Mouse (Mus musculus): ENCODE measurements around the gene Vps4b.
"Not testable (repeated sequence)": the region's sequence is repeated elsewhere in the genome, so short reads cannot be mapped to it uniquely, and the experiment has no call there.

The Vps4b gene

DNA sequence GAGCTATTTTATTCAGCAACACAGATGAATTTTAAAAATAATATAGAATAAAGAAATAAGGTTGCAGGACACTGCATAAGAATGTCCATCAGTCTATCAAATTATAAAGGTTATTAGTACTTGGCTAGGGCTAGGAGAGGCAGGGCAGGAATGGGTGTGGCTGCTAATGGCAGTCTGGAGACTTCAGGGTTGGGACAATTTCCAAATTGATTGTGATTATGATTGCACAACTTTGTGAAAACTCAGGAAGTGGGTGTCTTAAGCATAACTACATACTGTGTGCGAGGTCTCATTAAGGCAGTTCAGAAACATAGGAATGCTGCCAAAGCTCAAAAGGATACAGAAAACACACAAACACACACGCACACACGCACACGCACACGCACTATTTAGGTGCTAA lies 44.5 kb downstream of the Vps4b start:
- no peak for DNase-seq (ENCODE audit: low read depth)

DNA sequence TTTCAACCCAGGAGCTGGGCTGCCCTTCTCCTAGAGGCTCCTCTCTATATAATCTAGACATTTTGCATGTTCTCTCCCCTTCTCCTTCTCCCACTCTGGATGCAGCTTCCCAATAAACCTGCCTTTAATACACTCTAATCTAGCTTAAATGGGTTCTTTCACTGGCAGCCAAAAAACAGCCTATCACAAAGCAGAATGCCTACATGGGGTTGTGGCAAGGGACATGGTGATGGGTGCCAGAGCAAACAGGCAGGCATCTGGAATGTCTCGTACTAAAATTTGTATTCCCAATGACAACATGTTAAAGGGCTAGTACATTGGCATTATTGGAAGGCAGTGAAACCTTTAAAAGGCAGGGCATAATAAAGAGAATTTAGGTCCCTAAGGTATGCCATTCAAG lies 45.9 kb downstream of the Vps4b start:
- DNase-seq (ENCODE audit: low read depth): no peak

DNA sequence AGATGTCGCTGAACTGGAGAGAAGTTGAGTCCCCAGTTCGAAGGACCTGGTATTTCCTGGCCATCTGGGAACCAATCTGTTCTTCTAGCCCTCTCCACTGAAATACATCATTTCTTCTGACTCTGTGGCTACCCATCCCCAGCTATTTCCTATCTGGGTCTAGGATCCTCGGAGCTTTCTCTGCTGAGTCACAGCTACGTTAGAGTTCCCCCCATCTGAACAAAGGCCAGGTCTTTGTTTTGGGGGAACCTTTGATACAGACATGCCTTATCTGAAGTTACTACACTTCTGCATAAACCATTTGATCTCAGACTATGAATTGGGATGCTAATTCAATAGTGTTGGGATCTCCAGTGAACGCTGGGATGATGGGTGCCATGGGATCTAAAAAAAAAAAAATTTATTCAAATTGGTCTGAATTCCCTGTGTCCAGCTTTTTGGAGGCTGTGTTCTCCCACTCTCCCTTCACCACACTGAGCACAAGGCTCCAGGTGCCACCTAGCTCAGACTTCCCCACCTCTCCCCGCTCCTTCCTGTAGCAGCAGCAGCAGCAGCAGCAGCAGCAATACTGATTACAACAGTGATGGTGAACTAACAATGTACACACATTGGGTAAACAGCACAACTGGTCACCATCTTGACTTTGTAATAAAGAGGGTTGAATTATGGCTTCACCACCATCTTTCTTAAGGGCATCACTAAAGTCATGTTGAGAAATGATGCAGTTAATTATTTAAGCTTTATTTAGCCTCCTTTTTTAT lies 47.8 kb downstream of the Vps4b start:
- DNase-seq (ENCODE audit: low read depth): no peak

GRCm38 (mm10) chr1:106742980-106743379 lies 53.5 kb downstream of the Vps4b start:
- no peak for DNase-seq (ENCODE audit: low read depth)

- DNase-seq (ENCODE audit: low read depth): no peak
Measured at GRCm38 (mm10) chr1:106740735-106741134, 55.8 kb downstream of the Vps4b start.

DNA sequence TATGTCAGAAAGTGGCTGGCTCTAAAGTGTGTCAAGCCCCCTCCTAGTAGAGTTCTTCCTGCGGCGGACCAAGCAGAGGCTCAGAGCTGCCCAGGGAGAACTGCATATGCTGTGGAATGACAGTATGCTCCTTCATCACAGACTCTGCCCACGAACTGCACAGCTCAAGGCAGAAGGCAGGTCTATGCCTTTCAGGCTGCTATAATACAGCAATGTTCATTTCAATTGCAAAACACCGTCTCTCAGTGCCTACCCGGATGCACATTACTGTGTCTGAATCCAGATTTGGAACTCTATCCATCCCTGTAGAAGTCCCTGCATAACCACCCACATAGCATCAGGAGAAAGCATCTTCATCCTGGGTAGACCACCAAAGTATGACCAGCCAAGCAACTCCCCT lies 56.7 kb downstream of the Vps4b start:
- DNase-seq (ENCODE audit: low read depth): no peak

- DNase-seq (ENCODE audit: low read depth): no peak
Measured at GRCm38 (mm10) chr1:106738092-106738491, 58.4 kb downstream of the Vps4b start.

- no peak for DNase-seq (ENCODE audit: low read depth)
Measured at GRCm38 (mm10) chr1:106736211-106736610, 60.3 kb downstream of the Vps4b start.

DNA sequence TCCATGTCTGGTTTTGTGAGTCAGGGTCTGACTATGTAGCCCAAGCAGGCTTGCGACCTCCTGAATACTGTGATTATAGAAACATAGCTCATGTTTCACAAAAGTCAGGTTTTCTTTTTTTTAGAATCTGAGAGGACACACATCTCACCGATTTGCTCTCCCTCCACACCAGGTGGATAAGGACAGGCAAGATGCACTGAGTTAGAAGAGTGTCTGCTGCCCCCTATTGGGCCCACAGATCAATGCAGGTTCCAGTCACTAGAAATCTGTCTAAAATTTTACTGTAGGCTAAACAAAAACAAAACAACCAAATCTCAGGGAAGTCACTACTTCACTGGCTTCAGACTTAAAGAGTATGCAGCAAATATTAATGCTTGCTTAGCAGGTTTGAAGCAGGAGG lies 60.9 kb downstream of the Vps4b start:
- no peak for DNase-seq (ENCODE audit: low read depth)

GRCm38 (mm10) chr1:106722061-106722460 lies 74.5 kb downstream of the Vps4b start:
- no peak for DNase-seq (ENCODE audit: low read depth)

DNA sequence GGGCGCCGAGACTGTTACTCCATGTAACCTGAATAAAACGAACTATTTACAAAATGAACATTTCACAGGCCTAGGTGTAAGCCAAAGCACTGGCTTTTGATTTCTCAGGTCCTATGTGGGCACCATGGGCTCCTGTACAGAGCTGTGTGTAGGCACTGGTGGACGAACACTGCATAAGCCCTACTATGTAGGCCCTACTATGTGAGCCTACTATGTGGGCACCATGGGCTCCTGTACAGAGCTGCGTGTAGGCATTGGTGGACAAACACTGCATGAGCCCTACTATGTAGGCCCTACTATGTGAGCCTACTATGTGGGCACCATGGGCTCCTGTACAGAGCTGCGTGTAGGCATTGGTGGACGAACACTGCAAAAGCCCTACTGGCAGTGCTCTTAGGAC lies 78.8 kb downstream of the Vps4b start:
- not testable (repeated sequence) for DNase-seq (ENCODE audit: low read depth)

GRCm38 (mm10) chr1:106717071-106717601 lies 79.4 kb downstream of the Vps4b start:
- peak; percentile 62 for DNase-seq (ENCODE audit: low read depth)

DNA sequence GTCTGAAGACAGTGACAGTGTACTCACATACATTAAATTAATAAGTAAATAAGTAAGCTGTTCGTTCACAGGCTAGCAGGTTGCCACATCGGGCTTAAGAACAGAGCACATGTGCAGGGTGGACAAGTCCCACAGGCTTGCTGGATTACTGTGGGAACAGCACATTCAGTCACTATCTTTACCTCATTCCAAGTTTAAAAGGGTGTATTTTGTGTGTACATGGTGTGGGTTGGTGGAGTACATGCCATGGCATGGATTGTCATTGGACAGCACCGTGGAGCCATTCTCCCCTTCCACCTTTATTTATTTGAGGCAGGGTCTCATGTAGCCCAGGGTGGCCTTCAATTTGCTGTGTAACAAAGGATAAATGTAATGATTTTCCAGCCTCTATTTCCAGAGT lies 80.4 kb downstream of the Vps4b start:
- DNase-seq (ENCODE audit: low read depth): no peak

DNA sequence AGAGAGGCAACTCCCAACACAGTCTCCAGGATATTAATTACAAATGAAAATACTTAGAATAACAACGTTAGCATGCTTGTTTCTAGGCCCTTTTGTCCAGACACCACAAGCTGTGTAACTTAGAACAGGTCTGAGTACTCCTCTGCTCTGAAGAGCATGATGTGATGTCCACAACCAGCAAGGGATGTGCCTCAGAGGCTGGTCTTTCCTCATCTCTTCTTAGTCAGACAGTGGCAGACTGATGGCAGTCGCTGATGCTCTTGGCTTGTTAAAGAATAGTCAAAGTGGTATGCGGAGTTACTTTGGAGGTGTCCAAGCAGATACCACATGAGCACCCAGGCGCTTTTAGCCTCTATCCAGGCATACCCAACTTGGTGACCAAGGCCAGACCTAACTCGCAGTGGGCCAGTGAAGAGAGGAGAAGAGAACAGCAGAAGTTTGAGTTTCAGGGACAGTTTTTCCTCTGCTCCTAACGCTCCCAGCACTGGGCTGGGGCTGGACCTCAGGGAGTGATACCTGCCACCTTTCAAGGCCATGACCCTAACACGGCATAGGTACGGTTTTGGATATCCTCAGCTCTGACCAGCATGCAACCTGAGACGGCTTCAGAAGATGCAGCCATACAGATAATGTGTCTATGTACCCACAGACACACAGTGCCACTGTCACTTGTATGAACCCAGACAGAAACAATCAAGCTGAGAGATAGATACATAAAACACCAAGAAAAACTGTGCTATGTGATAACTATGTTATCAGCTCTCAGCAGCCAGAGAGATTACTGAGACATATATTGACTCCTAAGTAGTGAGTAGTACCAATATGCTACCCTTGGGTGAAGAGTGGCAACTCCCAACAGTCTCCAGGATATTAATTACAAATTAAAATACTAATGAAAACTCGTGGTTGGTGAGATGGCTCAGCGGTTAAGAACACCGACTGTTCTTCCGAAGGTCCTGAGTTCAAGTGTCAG lies 81.1 kb downstream of the Vps4b start:
- DNase-seq (ENCODE audit: low read depth): no peak

DNA sequence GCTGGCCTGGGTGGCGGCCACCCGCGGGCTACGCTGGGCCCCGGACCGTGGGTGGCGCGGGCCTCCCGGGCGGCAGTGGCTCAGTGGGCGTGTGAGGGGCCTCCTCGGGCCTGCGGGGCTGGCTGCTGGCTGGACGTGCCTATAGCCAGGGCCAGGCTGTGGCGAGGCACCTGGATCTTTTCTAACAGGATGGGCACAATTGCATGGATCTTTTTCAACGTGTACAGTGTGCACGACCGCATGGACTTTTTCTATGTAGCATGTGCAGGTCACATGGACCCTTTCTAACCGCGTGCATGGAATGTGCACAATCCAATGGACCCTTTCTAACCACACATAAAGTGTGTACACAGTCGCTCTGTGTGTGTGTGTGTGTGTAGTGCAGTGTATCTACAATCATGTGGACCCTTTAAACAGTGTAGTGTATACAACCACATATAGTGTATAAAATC lies 82.0 kb downstream of the Vps4b start:
- no peak for DNase-seq (ENCODE audit: low read depth)
